Mouse (Mus musculus): Measurements from ENCODE around the gene Wdr24.
A peak's percentile ranks its signal among the peaks of the same experiment; 100 is the strongest.
"Not testable (repeated sequence)": the region's sequence is repeated elsewhere in the genome, so short reads cannot be mapped to it uniquely, and the experiment has no call there.

Gene Wdr24

GRCm38 (mm10) chr17:25807452-25807851 is 16.0 kb upstream of the Wdr24 start:
- DNase-seq (ENCODE audit: low spot score in 2 of 2), result not testable (repeated sequence)

- DNase-seq (ENCODE audit: low spot score in 2 of 2), result no peak
Measured at GRCm38 (mm10) chr17:25808028-25808427, 15.4 kb upstream of the Wdr24 start.

- peak; percentile 74 to 90 for DNase-seq (ENCODE audit: low spot score in 2 of 2)
Measured at GRCm38 (mm10) chr17:25808789-25809605, 14.4 kb upstream of the Wdr24 start, which contains the start of gene Fbxl16. TSS of gene Fbxl16 (plus strand) at chr17:25809085.

- DNase-seq (ENCODE audit: low spot score in 2 of 2), result peak in 1 of 2 experiments; percentile 38
Measured at GRCm38 (mm10) chr17:25809606-25810340, 13.7 kb upstream of the Wdr24 start.

GRCm38 (mm10) chr17:25810890-25811289 is 12.5 kb upstream of the Wdr24 start:
- no peak for DNase-seq (ENCODE audit: low spot score in 2 of 2)

GRCm38 (mm10) chr17:25813471-25813870 is 10.0 kb upstream of the Wdr24 start:
- DNase-seq (ENCODE audit: low spot score in 2 of 2), result peak in 1 of 2 experiments; percentile 66

- DNase-seq (ENCODE audit: low spot score in 2 of 2), result no peak
Measured at GRCm38 (mm10) chr17:25817662-25818061, 5.8 kb upstream of the Wdr24 start.

- DNase-seq (ENCODE audit: low spot score in 2 of 2), result peak in 1 of 2 experiments; percentile 22
Measured at GRCm38 (mm10) chr17:25818851-25819780, 4.3 kb upstream of the Wdr24 start.

GRCm38 (mm10) chr17:25824362-25825142 is 1.1 kb downstream of the Wdr24 start:
- DNase-seq (ENCODE audit: low spot score in 2 of 2), result no peak

GRCm38 (mm10) chr17:25825311-25825710 is 1.9 kb downstream of the Wdr24 start:
- DNase-seq (ENCODE audit: low spot score in 2 of 2), result no peak

GRCm38 (mm10) chr17:25825984-25826570 is 2.6 kb downstream of the Wdr24 start:
- no peak for DNase-seq (ENCODE audit: low spot score in 2 of 2)

- DNase-seq (ENCODE audit: low spot score in 2 of 2), result no peak
Measured at GRCm38 (mm10) chr17:25827011-25827410, 3.6 kb downstream of the Wdr24 start.

- no peak for DNase-seq (ENCODE audit: low spot score in 2 of 2)
Measured at GRCm38 (mm10) chr17:25827546-25828222, 4.3 kb downstream of the Wdr24 start.

- no peak for DNase-seq (ENCODE audit: low spot score in 2 of 2)
Measured at GRCm38 (mm10) chr17:25828223-25828594, 4.8 kb downstream of the Wdr24 start.

- DNase-seq (ENCODE audit: low spot score in 2 of 2), result peak; percentile 68 to 77
Measured at GRCm38 (mm10) chr17:25828712-25829557, 5.5 kb downstream of the Wdr24 start, which contains the start of gene Jmjd8. TSS of gene Jmjd8 (plus strand) at chr17:25828867.

GRCm38 (mm10) chr17:25829558-25830017 is 6.2 kb downstream of the Wdr24 start:
- DNase-seq (ENCODE audit: low spot score in 2 of 2), result no peak

- DNase-seq (ENCODE audit: low spot score in 2 of 2), result no peak
Measured at GRCm38 (mm10) chr17:25830200-25830753, 6.8 kb downstream of the Wdr24 start.

- no peak for DNase-seq (ENCODE audit: low spot score in 2 of 2)
Measured at GRCm38 (mm10) chr17:25830806-25831431, 7.5 kb downstream of the Wdr24 start.
